Mouse (Mus musculus) stomach, embryonic 15.5 days (tissue): ENCODE measurements around the gene Cgref1. TPM values are rescaled to one million over a fixed set of nuclear protein-coding genes. Genes with fewer than 3 reads are reported as not detected.
A peak's percentile ranks its signal among the peaks of the same experiment; 100 is the strongest.

Experiments
- ATAC-seq: fragments of 200-750 bp; cut with Nextera tagmentation; 2 replicates; pipeline ENCODE4 v1.8.0; 2017; ENCODE audit warnings: low read depth, moderate number of reproducible peaks, moderate TSS enrichment; ENCODE audit not compliant: insufficient read depth, low FRiP score
- H3K27ac ChIP-seq: fragments of 300-500 bp; sonication (generic); 2 replicates; pipeline ENCODE4 v1.5.1; 2015; ENCODE audit warnings: mild to moderate bottlenecking, inconsistent platforms
- H3K27me3 ChIP-seq: fragments of 300-500 bp; sonication (generic); replicated peaks from 2 replicates; pipeline ENCODE4 v1.6.1; 2015; ENCODE audit warnings: inconsistent platforms
- H3K36me3 ChIP-seq: fragments of 300-500 bp; sonication (generic); 2 replicates; pipeline ENCODE4 v1.6.1; 2015; ENCODE audit warnings: inconsistent platforms
- H3K4me1 ChIP-seq: fragments of 300-500 bp; sonication (generic); 2 replicates; pipeline ENCODE4 v1.6.1; 2015; ENCODE audit warnings: inconsistent platforms
- H3K4me2 ChIP-seq: fragments of 300-500 bp; sonication (generic); 2 replicates; pipeline ENCODE4 v1.6.1; 2015; ENCODE audit warnings: mild to moderate bottlenecking, inconsistent platforms
- H3K4me3 ChIP-seq: fragments of 300-500 bp; sonication (generic); replicated peaks from 2 replicates; pipeline ENCODE4 v1.5.1; 2015; ENCODE audit warnings: inconsistent platforms
- H3K9ac ChIP-seq: fragments of 300-500 bp; sonication (generic); 2 replicates; pipeline ENCODE4 v1.6.1; 2015; ENCODE audit warnings: inconsistent platforms
- H3K9me3 ChIP-seq: fragments of 300-500 bp; sonication (generic); 2 replicates; pipeline ENCODE4 v1.6.1; 2016; ENCODE audit warnings: inconsistent platforms
- WGBS: fragments of 180-500 bp; shearing (Covaris S2); methylation state at CpG from one replicate; pipeline ENCODE4 v1.1.7; 2015; 5-methylcytosine and 5-hydroxymethylcytosine counted together
- polyA plus RNA-seq: library from polyadenylated mRNA; unstranded; fragments of >200 nt; fragmentation: Nextera tagmentation; extraction: Ambion mirVana; gene quantifications from 2 replicates; pipeline ENCODE4 v1.2.1, GENCODE M21; 2015

The Cgref1 gene
- polyA plus RNA-seq, 1 experiment from 2014 or later = 11.7 TPM

GRCm38 (mm10) chr5:30960814-30961213 is 15.4 kb upstream of the Cgref1 start:
- no peaks in the 10 kb centered on the region for H3K9me3 ChIP-seq
- peaks cover 11% of the 10 kb centered on the region for H3K36me3 ChIP-seq
- no peak for ATAC-seq
- peaks cover 14% of the 10 kb centered on the region for H3K4me1 ChIP-seq
- peak overlapping the region; percentile 93 for H3K27ac ChIP-seq
- H3K9ac ChIP-seq = no peak overlapping the region
- 88% methylated on average over 2 of the region's 2 CpGs for WGBS
- no peak overlapping the region; the same call in 1 of the 2 replicates for H3K4me3 ChIP-seq
- H3K4me2 ChIP-seq = peak overlapping the region; percentile 80
- H3K27me3 ChIP-seq = no peaks in the 10 kb centered on the region

- peak within 1 kb of the TSS; percentile 94 for H3K9ac ChIP-seq
- peaks cover 19% of the 10 kb centered on the region for H3K36me3 ChIP-seq
- H3K4me2 ChIP-seq = peak within 1 kb of the TSS; percentile 80
- peaks cover 14% of the 10 kb centered on the region for H3K4me1 ChIP-seq
- H3K9me3 ChIP-seq = no peaks in the 10 kb centered on the region
- peak within 1 kb of the TSS; percentile 93 for H3K27ac ChIP-seq
- H3K27me3 ChIP-seq = no peaks in the 10 kb centered on the region
- peak within 1 kb of the TSS; percentile 91 for H3K4me3 ChIP-seq
- WGBS = under 1% methylated on average over 56 of the region's 56 CpGs
- ATAC-seq = peak; percentile 96
These were observed 14.6 kb upstream of the Cgref1 start, which contains the start of gene Preb for GRCm38 (mm10) chr5:30959966-30960501. Preb (minus strand) TSS chr5:30960361.

GRCm38 (mm10) chr5:30959198-30959854 is 13.9 kb upstream of the Cgref1 start:
- H3K9me3 ChIP-seq = no peaks in the 10 kb centered on the region
- peak overlapping the region; percentile 93 for H3K27ac ChIP-seq
- peak overlapping the region; percentile 91 for H3K4me3 ChIP-seq
- H3K4me1 ChIP-seq = peaks cover 14% of the 10 kb centered on the region
- H3K27me3 ChIP-seq = no peaks in the 10 kb centered on the region
- peaks cover 26% of the 10 kb centered on the region for H3K36me3 ChIP-seq
- peak overlapping the region; percentile 80 for H3K4me2 ChIP-seq
- ATAC-seq = no peak
- H3K9ac ChIP-seq = peak overlapping the region; percentile 94
- 24% methylated on average over 19 of the region's 19 CpGs for WGBS

GRCm38 (mm10) chr5:30957891-30958290 is 12.5 kb upstream of the Cgref1 start:
- H3K36me3 ChIP-seq = peaks cover 39% of the 10 kb centered on the region
- no peaks in the 10 kb centered on the region for H3K27me3 ChIP-seq
- H3K9ac ChIP-seq = no peak overlapping the region
- no peak overlapping the region for H3K27ac ChIP-seq
- H3K9me3 ChIP-seq = no peaks in the 10 kb centered on the region
- WGBS = 94% methylated on average over 6 of the region's 6 CpGs
- peak overlapping the region; percentile 29; the same call in 1 of the 2 replicates for H3K4me2 ChIP-seq
- H3K4me1 ChIP-seq = peaks cover 14% of the 10 kb centered on the region
- H3K4me3 ChIP-seq = no peak overlapping the region
- ATAC-seq = no peak

GRCm38 (mm10) chr5:30955751-30956150 is 10.4 kb upstream of the Cgref1 start:
- no peak for ATAC-seq
- no peak overlapping the region for H3K9ac ChIP-seq
- no peak overlapping the region for H3K27ac ChIP-seq
- peaks cover 49% of the 10 kb centered on the region for H3K36me3 ChIP-seq
- no peaks in the 10 kb centered on the region for H3K9me3 ChIP-seq
- H3K4me2 ChIP-seq = no peak overlapping the region
- H3K27me3 ChIP-seq = no peaks in the 10 kb centered on the region
- H3K4me3 ChIP-seq = no peak overlapping the region
- WGBS = 92% methylated on average over 6 of the region's 6 CpGs
- H3K4me1 ChIP-seq = peaks cover 14% of the 10 kb centered on the region

GRCm38 (mm10) chr5:30954556-30954955 is 9.2 kb upstream of the Cgref1 start:
- no peaks in the 10 kb centered on the region for H3K9me3 ChIP-seq
- H3K36me3 ChIP-seq = peaks cover 49% of the 10 kb centered on the region

GRCm38 (mm10) chr5:30954065-30954464 is 8.7 kb upstream of the Cgref1 start:
- no peak overlapping the region for H3K4me3 ChIP-seq
- ATAC-seq = no peak
- no peak overlapping the region for H3K4me2 ChIP-seq
- 96% methylated on average over 6 of the region's 6 CpGs for WGBS
- no peaks in the 10 kb centered on the region for H3K27me3 ChIP-seq
- H3K9me3 ChIP-seq = no peaks in the 10 kb centered on the region
- peaks cover 22% of the 10 kb centered on the region for H3K4me1 ChIP-seq
- H3K36me3 ChIP-seq = peaks cover 49% of the 10 kb centered on the region
- no peak overlapping the region for H3K9ac ChIP-seq
- H3K27ac ChIP-seq = no peak overlapping the region

More at GRCm38 (mm10) chr5:30954556-30954955, 9.2 kb upstream of the Cgref1 start:
- no peak for ATAC-seq
- no peak overlapping the region for H3K4me3 ChIP-seq
- 94% methylated on average over 9 of the region's 9 CpGs for WGBS
- H3K4me2 ChIP-seq = no peak overlapping the region
- H3K27ac ChIP-seq = no peak overlapping the region
- H3K9ac ChIP-seq = no peak overlapping the region
- H3K4me1 ChIP-seq = peaks cover 20% of the 10 kb centered on the region
- H3K27me3 ChIP-seq = no peaks in the 10 kb centered on the region

- Histone ChIP-seq H3K36me3 (peaks cover 41% of the 10 kb centered on the region), H3K9me3 (no peaks in the 10 kb centered on the region), H3K4me1 (peaks cover 15% of the 10 kb centered on the region), H3K4me3 (no peak overlapping the region), H3K27me3 (no peaks in the 10 kb centered on the region), H3K9ac (no peak overlapping the region), H3K4me2 (no peak overlapping the region), H3K27ac (no peak overlapping the region)
- no peak for ATAC-seq
- 80% methylated on average over 5 of the region's 5 CpGs for WGBS
These were observed 7.2 kb upstream of the Cgref1 start for GRCm38 (mm10) chr5:30952551-30952950.

GRCm38 (mm10) chr5:30951706-30952105 is 6.3 kb upstream of the Cgref1 start:
- WGBS = 84% methylated on average over 6 of the region's 6 CpGs
- Histone ChIP-seq H3K9me3 (no peaks in the 10 kb centered on the region), H3K27ac (no peak overlapping the region), H3K36me3 (peaks cover 41% of the 10 kb centered on the region), H3K9ac (no peak overlapping the region), H3K4me2 (no peak overlapping the region), H3K27me3 (no peaks in the 10 kb centered on the region), H3K4me3 (no peak overlapping the region), H3K4me1 (peaks cover 13% of the 10 kb centered on the region)
- no peak for ATAC-seq

GRCm38 (mm10) chr5:30950922-30951321 is 5.5 kb upstream of the Cgref1 start:
- no peak overlapping the region for H3K27ac ChIP-seq
- H3K4me3 ChIP-seq = no peak overlapping the region

GRCm38 (mm10) chr5:30950451-30950850 is 5.1 kb upstream of the Cgref1 start:
- no peak for ATAC-seq

More at GRCm38 (mm10) chr5:30950922-30951321, 5.5 kb upstream of the Cgref1 start:
- no peaks in the 10 kb centered on the region for H3K9me3 ChIP-seq
- H3K4me2 ChIP-seq = 0 out of 2 replicates have a peak overlapping the region, but pooled peaks have one; percentile 14
- ATAC-seq = no peak
- no peaks in the 10 kb centered on the region for H3K27me3 ChIP-seq
- peaks cover 13% of the 10 kb centered on the region for H3K4me1 ChIP-seq
- no peak overlapping the region for H3K9ac ChIP-seq
- 92% methylated on average over 2 of the region's 2 CpGs for WGBS
- H3K36me3 ChIP-seq = peaks cover 39% of the 10 kb centered on the region

GRCm38 (mm10) chr5:30949654-30950326 is 4.4 kb upstream of the Cgref1 start:
- WGBS = under 1% methylated on average over 31 of the region's 31 CpGs
- Histone ChIP-seq H3K9me3 (no peaks in the 10 kb centered on the region), H3K9ac (peak overlapping the region; percentile 39), H3K27ac (peak overlapping the region; percentile 67), H3K4me3 (peak overlapping the region; percentile 65), H3K4me2 (peak overlapping the region; percentile 93), H3K36me3 (peaks cover 27% of the 10 kb centered on the region), H3K27me3 (0 out of 2 replicates have a peak, but pooled peaks cover 5% of the 10 kb centered on the region), H3K4me1 (peaks cover 13% of the 10 kb centered on the region)
- ATAC-seq = peak; percentile 83

More at GRCm38 (mm10) chr5:30950451-30950850, 5.1 kb upstream of the Cgref1 start:
- Histone ChIP-seq H3K9me3 (no peaks in the 10 kb centered on the region), H3K27ac (peak overlapping the region; percentile 67; the same call in 1 of the 2 replicates), H3K4me3 (peak overlapping the region; percentile 65), H3K27me3 (no peaks in the 10 kb centered on the region), H3K36me3 (peaks cover 34% of the 10 kb centered on the region), H3K4me1 (peaks cover 13% of the 10 kb centered on the region), H3K4me2 (peak overlapping the region; percentile 93), H3K9ac (peak overlapping the region; percentile 39)
- WGBS = 48% methylated on average over 4 of the region's 4 CpGs
